Mouse (Mus musculus): Measurements from ENCODE around the gene Naa16. TPM values are rescaled to one million over a fixed set of nuclear protein-coding genes. Genes with fewer than 3 reads are reported as not detected.

Gene Naa16
- polyA plus RNA-seq, 1 experiment from 2014 or later: 46.8 TPM

GRCm38 (mm10) chr14:79393289-79393688 lies 2.7 kb upstream of the Naa16 start:
- Histone ChIP-seq H3K27me3 (replicated peaks; ENCODE audit: low read depth, poor library complexity, severe bottlenecking) (no peaks in the 10 kb centered on the region), H3K4me3 (no peak overlapping the region), H3K9me3 (no peaks in the 10 kb centered on the region), H3K27ac (replicated peaks) (no peak overlapping the region), H3K36me3 (replicated peaks) (0 out of 2 replicates have a peak, but pooled peaks cover 2% of the 10 kb centered on the region), H3K4me1 (peaks cover 15% of the 10 kb centered on the region)
- WGBS: 71% methylated on average over 1 of the region's 1 CpGs
- DNase-seq (ENCODE audit: low spot score): no peak

GRCm38 (mm10) chr14:79389438-79390264 lies 927 bp downstream of the Naa16 start:
- Histone ChIP-seq H3K27ac (replicated peaks) (peak overlapping the region; percentile 99), H3K4me3 (peak overlapping the region; percentile 90), H3K4me1 (peaks cover 12% of the 10 kb centered on the region), H3K9me3 (no peaks in the 10 kb centered on the region), H3K36me3 (replicated peaks) (peaks cover 38% of the 10 kb centered on the region), H3K27me3 (replicated peaks; ENCODE audit: low read depth, poor library complexity, severe bottlenecking) (no peaks in the 10 kb centered on the region)
- DNase-seq (ENCODE audit: low spot score): no peak
- 2% methylated on average over 16 of the region's 16 CpGs for WGBS

GRCm38 (mm10) chr14:79388304-79388703 lies 2.3 kb downstream of the Naa16 start:
- no peak overlapping the region for H3K4me3 ChIP-seq

GRCm38 (mm10) chr14:79383120-79383519 lies 7.5 kb downstream of the Naa16 start:
- H3K4me1 ChIP-seq: no peaks in the 10 kb centered on the region
- H3K36me3 ChIP-seq (replicated peaks): peaks cover 90% of the 10 kb centered on the region
- H3K27me3 ChIP-seq (replicated peaks; ENCODE audit: low read depth, poor library complexity, severe bottlenecking): no peaks in the 10 kb centered on the region
- H3K9me3 ChIP-seq: no peaks in the 10 kb centered on the region
- no peak overlapping the region for H3K27ac ChIP-seq (replicated peaks)
- DNase-seq (ENCODE audit: low spot score): no peak
- 95% methylated on average over 7 of the region's 7 CpGs for WGBS
- H3K4me3 ChIP-seq: no peak overlapping the region

More at GRCm38 (mm10) chr14:79388304-79388703, 2.3 kb downstream of the Naa16 start:
- DNase-seq (ENCODE audit: low spot score): no peak
- Histone ChIP-seq H3K27me3 (replicated peaks; ENCODE audit: low read depth, poor library complexity, severe bottlenecking) (no peaks in the 10 kb centered on the region), H3K27ac (replicated peaks) (no peak overlapping the region), H3K36me3 (replicated peaks) (peaks cover 43% of the 10 kb centered on the region), H3K4me1 (peaks cover 12% of the 10 kb centered on the region), H3K9me3 (no peaks in the 10 kb centered on the region)
- whole genome bisulfite sequencing: 89% methylated on average over 3 of the region's 3 CpGs

- no peak overlapping the region for H3K27ac ChIP-seq (replicated peaks)
- H3K36me3 ChIP-seq (replicated peaks): peaks cover 78% of the 10 kb centered on the region
- H3K27me3 ChIP-seq (replicated peaks; ENCODE audit: low read depth, poor library complexity, severe bottlenecking): no peaks in the 10 kb centered on the region
- H3K9me3 ChIP-seq: no peaks in the 10 kb centered on the region
- no peak overlapping the region for H3K4me3 ChIP-seq
- H3K4me1 ChIP-seq: no peaks in the 10 kb centered on the region
- DNase-seq (ENCODE audit: low spot score): no peak
Observed at GRCm38 (mm10) chr14:79377041-79377440, 13.5 kb downstream of the Naa16 start.

GRCm38 (mm10) chr14:79358055-79358454 lies 32.5 kb downstream of the Naa16 start:
- Histone ChIP-seq H3K9me3 (no peaks in the 10 kb centered on the region), H3K27me3 (replicated peaks; ENCODE audit: low read depth, poor library complexity, severe bottlenecking) (no peaks in the 10 kb centered on the region)
- 91% methylated on average over 2 of the region's 2 CpGs for WGBS

GRCm38 (mm10) chr14:79346384-79346783 lies 44.2 kb downstream of the Naa16 start:
- 88% methylated on average over 3 of the region's 3 CpGs for WGBS
- peaks cover 92% of the 10 kb centered on the region for H3K36me3 ChIP-seq (replicated peaks)

More at GRCm38 (mm10) chr14:79358055-79358454, 32.5 kb downstream of the Naa16 start:
- no peak overlapping the region for H3K27ac ChIP-seq (replicated peaks)
- H3K4me3 ChIP-seq: no peak overlapping the region
- no peak for DNase-seq (ENCODE audit: low spot score)
- H3K4me1 ChIP-seq: no peaks in the 10 kb centered on the region
- peaks cover 92% of the 10 kb centered on the region for H3K36me3 ChIP-seq (replicated peaks)

GRCm38 (mm10) chr14:79335613-79336012 lies 55.0 kb downstream of the Naa16 start:
- H3K36me3 ChIP-seq (replicated peaks): peaks cover 75% of the 10 kb centered on the region
- no peak overlapping the region for H3K4me3 ChIP-seq
- H3K27me3 ChIP-seq (replicated peaks; ENCODE audit: low read depth, poor library complexity, severe bottlenecking): no peaks in the 10 kb centered on the region
- H3K27ac ChIP-seq (replicated peaks): no peak overlapping the region
- peaks cover 14% of the 10 kb centered on the region for H3K4me1 ChIP-seq
- no peaks in the 10 kb centered on the region for H3K9me3 ChIP-seq
- no peak for DNase-seq (ENCODE audit: low spot score)
- 93% methylated on average over 3 of the region's 3 CpGs for WGBS

More at GRCm38 (mm10) chr14:79346384-79346783, 44.2 kb downstream of the Naa16 start:
- Histone ChIP-seq H3K27ac (replicated peaks) (no peak overlapping the region), H3K27me3 (replicated peaks; ENCODE audit: low read depth, poor library complexity, severe bottlenecking) (no peaks in the 10 kb centered on the region), H3K4me3 (no peak overlapping the region), H3K4me1 (no peaks in the 10 kb centered on the region), H3K9me3 (peaks cover 3% of the 10 kb centered on the region; the same call in 1 of the 2 replicates)
- no peak for DNase-seq (ENCODE audit: low spot score)

- DNase-seq (ENCODE audit: low spot score): no peak
- peaks cover 46% of the 10 kb centered on the region for H3K36me3 ChIP-seq (replicated peaks)
- WGBS: 73% methylated on average over 7 of the region's 7 CpGs
- peaks cover 14% of the 10 kb centered on the region for H3K4me1 ChIP-seq
- no peak overlapping the region for H3K4me3 ChIP-seq
- peak overlapping the region; percentile 63 for H3K27ac ChIP-seq (replicated peaks)
- H3K9me3 ChIP-seq: no peaks in the 10 kb centered on the region
- no peaks in the 10 kb centered on the region for H3K27me3 ChIP-seq (replicated peaks; ENCODE audit: low read depth, poor library complexity, severe bottlenecking)
Observed at GRCm38 (mm10) chr14:79331936-79332335, 58.6 kb downstream of the Naa16 start.

GRCm38 (mm10) chr14:79330944-79331561 lies 59.5 kb downstream of the Naa16 start:
- WGBS: 53% methylated on average over 16 of the region's 16 CpGs
- Histone ChIP-seq H3K27me3 (replicated peaks; ENCODE audit: low read depth, poor library complexity, severe bottlenecking) (no peaks in the 10 kb centered on the region), H3K4me1 (peaks cover 14% of the 10 kb centered on the region), H3K27ac (replicated peaks) (peak overlapping the region; percentile 63), H3K9me3 (no peaks in the 10 kb centered on the region), H3K4me3 (peak overlapping the region; percentile 32), H3K36me3 (replicated peaks) (peaks cover 37% of the 10 kb centered on the region)
- DNase-seq (ENCODE audit: low spot score): no peak

- Histone ChIP-seq H3K27me3 (replicated peaks; ENCODE audit: low read depth, poor library complexity, severe bottlenecking) (no peaks in the 10 kb centered on the region), H3K9me3 (no peaks in the 10 kb centered on the region), H3K4me1 (peaks cover 16% of the 10 kb centered on the region), H3K36me3 (replicated peaks) (0 out of 2 replicates have a peak, but pooled peaks cover 5% of the 10 kb centered on the region), H3K27ac (replicated peaks) (no peak overlapping the region), H3K4me3 (no peak overlapping the region)
- WGBS: 32% methylated on average over 5 of the region's 5 CpGs
- no peak for DNase-seq (ENCODE audit: low spot score)
Observed at GRCm38 (mm10) chr14:79327033-79327432, 63.5 kb downstream of the Naa16 start.

- H3K27ac ChIP-seq (replicated peaks): no peak overlapping the region
- H3K4me3 ChIP-seq: no peak overlapping the region
- no peak for DNase-seq (ENCODE audit: low spot score)
- 83% methylated on average over 10 of the region's 10 CpGs for WGBS
- no peaks in the 10 kb centered on the region for H3K36me3 ChIP-seq (replicated peaks)
- H3K4me1 ChIP-seq: peaks cover 11% of the 10 kb centered on the region
- no peaks in the 10 kb centered on the region for H3K27me3 ChIP-seq (replicated peaks; ENCODE audit: low read depth, poor library complexity, severe bottlenecking)
- H3K9me3 ChIP-seq: no peaks in the 10 kb centered on the region
Observed at GRCm38 (mm10) chr14:79324112-79324840, 66.3 kb downstream of the Naa16 start.
